Mouse (Mus musculus): ENCODE measurements around the gene Vmn2r6.
"Not testable (repeated sequence)": the region's sequence is repeated elsewhere in the genome, so short reads cannot be mapped to it uniquely, and the experiment has no call there.

Gene Vmn2r6

DNA sequence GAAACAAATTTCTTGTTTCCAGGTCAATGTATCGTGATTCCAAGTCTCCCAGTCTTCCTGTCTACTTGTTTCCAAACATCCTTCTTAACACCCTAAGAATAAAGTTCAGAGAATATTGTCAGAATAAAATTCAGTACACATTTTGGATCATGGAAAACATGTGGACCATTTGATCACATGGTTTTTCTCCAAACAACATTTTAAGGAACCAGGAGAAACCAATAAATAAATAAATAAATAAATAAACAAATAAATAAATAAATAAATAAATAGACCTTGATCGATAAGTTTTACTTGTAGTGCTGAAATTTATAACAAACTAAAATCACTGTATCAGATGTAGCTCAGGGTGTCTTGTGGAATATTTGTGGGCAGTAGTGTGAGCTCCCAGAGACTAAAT lies at the start of gene Vmn2r6:
TSS of gene Vmn2r6 (minus strand) at position 101 of the 400 bp plus-strand sequence.
- not testable (repeated sequence) for DNase-seq (ENCODE audit: low spot score)

- no peak for DNase-seq (ENCODE audit: low spot score)
Measured at GRCm38 (mm10) chr3:64587618-64588017, 22.0 kb upstream of the Vmn2r6 start.

GRCm38 (mm10) chr3:64568793-64569192 lies 3.2 kb upstream of the Vmn2r6 start:
- not testable (repeated sequence) for DNase-seq (ENCODE audit: low spot score)

GRCm38 (mm10) chr3:64523585-64523984 lies 42.0 kb downstream of the Vmn2r6 start:
- DNase-seq (ENCODE audit: low spot score) = not testable (repeated sequence)

GRCm38 (mm10) chr3:64509742-64510141 lies 55.9 kb downstream of the Vmn2r6 start, which contains the start of gene Vmn2r5:
Vmn2r5 (minus strand) TSS chr3:64509842.
- DNase-seq (ENCODE audit: low spot score) = not testable (repeated sequence)
